Mouse (Mus musculus): Measurements from ENCODE around the gene Cd300ld5. TPM values are rescaled to one million over a fixed set of nuclear protein-coding genes. Genes with fewer than 3 reads are reported as not detected.

Gene Cd300ld5
- polyA plus RNA-seq, 1 experiment from 2014 or later = not detected

GRCm38 (mm10) chr11:115075407-115075806, 37.8 kb upstream of the Cd300ld5 start:
- WGBS (ENCODE audit: insufficient replicate concordance) = 15% methylated on average over 7 of the region's 7 CpGs
- Histone ChIP-seq H3K36me3 (replicated peaks) (no peaks in the 10 kb centered on the region), H3K4me2 (0 out of 2 replicates have a peak overlapping the region, but pooled peaks have one; percentile 7), H3K27ac (replicated peaks) (peak overlapping the region; percentile 67), H3K4me3 (replicated peaks) (no peak overlapping the region), H3K27me3 (no peaks in the 10 kb centered on the region), H3K9ac (no peak overlapping the region), H3K4me1 (replicated peaks) (0 out of 2 replicates have a peak, but pooled peaks cover 24% of the 10 kb centered on the region), H3K9me3 (replicated peaks) (no peaks in the 10 kb centered on the region)
- peak; percentile 54 for ATAC-seq (ENCODE audit: insufficient read depth)

DNA sequence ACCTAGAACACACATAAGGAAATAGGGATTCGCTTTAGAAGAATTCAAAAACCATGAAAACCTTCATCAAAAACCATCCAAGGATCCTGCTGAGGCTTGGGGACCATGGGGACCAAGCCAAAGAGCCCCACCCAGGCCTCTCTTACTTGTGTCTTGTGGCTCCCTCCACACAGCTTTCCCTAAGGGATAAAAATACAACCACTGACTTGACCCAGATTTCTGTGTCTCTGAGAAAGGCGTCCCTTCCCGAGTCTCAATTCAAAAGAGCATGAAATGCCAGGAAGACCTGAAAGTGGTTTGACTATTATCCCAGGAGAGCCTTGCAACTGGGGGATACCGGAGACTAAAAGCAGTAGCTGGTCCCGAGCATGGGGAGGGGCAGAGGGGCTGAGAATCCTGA, 35.4 kb upstream of the Cd300ld5 start:
- ATAC-seq (ENCODE audit: insufficient read depth) = no peak
- no peak overlapping the region for H3K27ac ChIP-seq (replicated peaks)
- 60% methylated on average over 5 of the region's 5 CpGs for WGBS (ENCODE audit: insufficient replicate concordance)
- no peak overlapping the region for H3K9ac ChIP-seq
- no peak overlapping the region for H3K4me2 ChIP-seq
- H3K36me3 ChIP-seq (replicated peaks) = no peaks in the 10 kb centered on the region
- no peaks in the 10 kb centered on the region for H3K9me3 ChIP-seq (replicated peaks)
- H3K4me1 ChIP-seq (replicated peaks) = 0 out of 2 replicates have a peak, but pooled peaks cover 17% of the 10 kb centered on the region
- H3K27me3 ChIP-seq = no peaks in the 10 kb centered on the region
- no peak overlapping the region for H3K4me3 ChIP-seq (replicated peaks)

- no peak for ATAC-seq (ENCODE audit: insufficient read depth)
- Histone ChIP-seq H3K27ac (replicated peaks) (no peak overlapping the region), H3K9me3 (replicated peaks) (no peaks in the 10 kb centered on the region), H3K4me3 (replicated peaks) (no peak overlapping the region), H3K9ac (no peak overlapping the region), H3K4me1 (replicated peaks) (0 out of 2 replicates have a peak, but pooled peaks cover 17% of the 10 kb centered on the region), H3K27me3 (no peaks in the 10 kb centered on the region), H3K36me3 (replicated peaks) (no peaks in the 10 kb centered on the region), H3K4me2 (peak overlapping the region; percentile 13; the same call in 1 of the 2 replicates)
- 12% methylated on average over 14 of the region's 14 CpGs for WGBS (ENCODE audit: insufficient replicate concordance)
Observed at GRCm38 (mm10) chr11:115071631-115072294, 34.2 kb upstream of the Cd300ld5 start.

DNA sequence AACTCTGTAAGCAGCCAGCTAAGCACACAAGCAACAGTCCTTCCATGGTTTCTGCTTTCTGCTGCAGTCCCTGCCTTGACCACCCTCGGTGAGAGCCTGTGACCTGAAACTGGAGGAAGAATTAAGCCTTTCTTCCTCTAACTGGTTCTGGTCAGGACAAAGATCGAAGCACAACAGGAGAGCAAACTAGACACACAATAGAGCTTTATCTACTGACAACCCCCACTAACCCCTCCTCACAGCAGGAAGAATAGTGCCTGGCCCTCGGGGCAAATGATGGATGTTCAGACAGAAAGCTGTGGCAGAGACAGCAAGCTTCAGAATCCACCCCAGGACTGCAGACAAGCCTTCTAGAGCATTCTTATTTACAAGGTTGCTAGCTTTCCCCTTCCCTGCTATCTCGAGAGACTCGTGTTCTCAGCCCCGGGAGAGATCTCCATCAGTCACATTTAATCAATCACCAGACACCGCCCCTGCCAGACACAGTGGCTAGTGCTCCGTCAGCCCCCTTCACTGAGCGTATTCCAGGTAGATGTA, 33.5 kb upstream of the Cd300ld5 start:
- no peak for ATAC-seq (ENCODE audit: insufficient read depth)
- no peak overlapping the region for H3K9ac ChIP-seq
- H3K4me2 ChIP-seq = no peak overlapping the region
- no peak overlapping the region for H3K4me3 ChIP-seq (replicated peaks)
- H3K27ac ChIP-seq (replicated peaks) = no peak overlapping the region
- H3K27me3 ChIP-seq = no peaks in the 10 kb centered on the region
- H3K4me1 ChIP-seq (replicated peaks) = 0 out of 2 replicates have a peak, but pooled peaks cover 15% of the 10 kb centered on the region
- no peaks in the 10 kb centered on the region for H3K36me3 ChIP-seq (replicated peaks)
- 10% methylated on average over 9 of the region's 9 CpGs for WGBS (ENCODE audit: insufficient replicate concordance)
- no peaks in the 10 kb centered on the region for H3K9me3 ChIP-seq (replicated peaks)

- Histone ChIP-seq H3K4me3 (replicated peaks) (no peak overlapping the region), H3K36me3 (replicated peaks) (no peaks in the 10 kb centered on the region), H3K4me1 (replicated peaks) (0 out of 2 replicates have a peak, but pooled peaks cover 7% of the 10 kb centered on the region), H3K9me3 (replicated peaks) (no peaks in the 10 kb centered on the region), H3K4me2 (no peak overlapping the region), H3K27ac (replicated peaks) (no peak overlapping the region), H3K27me3 (no peaks in the 10 kb centered on the region), H3K9ac (no peak overlapping the region)
- 36% methylated on average over 6 of the region's 6 CpGs for WGBS (ENCODE audit: insufficient replicate concordance)
- ATAC-seq (ENCODE audit: insufficient read depth) = no peak
Observed at GRCm38 (mm10) chr11:115066768-115067167, 29.2 kb upstream of the Cd300ld5 start.

DNA sequence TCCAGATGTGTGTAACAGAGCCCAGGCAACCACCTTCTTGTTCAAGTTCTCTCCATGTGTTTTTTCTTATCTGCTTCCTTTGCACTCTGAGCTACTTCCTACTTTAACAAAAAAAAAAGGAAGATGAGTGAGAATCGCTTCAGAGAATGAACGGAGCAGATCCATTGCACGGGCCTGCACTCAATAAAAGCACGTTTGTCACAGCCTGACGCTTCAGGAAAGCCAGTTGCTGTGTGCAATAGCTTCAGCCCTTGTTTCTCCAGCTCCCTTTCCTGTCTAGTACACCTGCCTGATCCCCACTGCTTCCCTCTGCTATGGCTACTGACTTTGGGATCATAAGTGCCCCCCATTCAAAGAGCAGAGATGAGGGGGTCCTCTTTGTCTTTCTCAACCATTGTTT, 24.5 kb upstream of the Cd300ld5 start, which contains the start of gene Cd300e:
TSS of gene Cd300e (minus strand) at position 101 of the 400 bp plus-strand sequence.
- 10% methylated on average over 5 of the region's 5 CpGs for WGBS (ENCODE audit: insufficient replicate concordance)
- no peaks in the 10 kb centered on the region for H3K27me3 ChIP-seq
- no peaks in the 10 kb centered on the region for H3K4me1 ChIP-seq (replicated peaks)
- no peak within 1 kb of the TSS for H3K4me3 ChIP-seq (replicated peaks)
- H3K27ac ChIP-seq (replicated peaks) = no peak within 1 kb of the TSS
- H3K9me3 ChIP-seq (replicated peaks) = no peaks in the 10 kb centered on the region
- H3K4me2 ChIP-seq = no peak within 1 kb of the TSS
- no peaks in the 10 kb centered on the region for H3K36me3 ChIP-seq (replicated peaks)
- H3K9ac ChIP-seq = no peak within 1 kb of the TSS
- ATAC-seq (ENCODE audit: insufficient read depth) = no peak

GRCm38 (mm10) chr11:115059797-115060196, 22.2 kb upstream of the Cd300ld5 start:
- Histone ChIP-seq H3K4me1 (replicated peaks) (no peaks in the 10 kb centered on the region), H3K9ac (no peak overlapping the region), H3K27ac (replicated peaks) (no peak overlapping the region), H3K4me3 (replicated peaks) (no peak overlapping the region), H3K9me3 (replicated peaks) (no peaks in the 10 kb centered on the region), H3K27me3 (no peaks in the 10 kb centered on the region; the same call in 1 of the 2 replicates), H3K4me2 (no peak overlapping the region), H3K36me3 (replicated peaks) (no peaks in the 10 kb centered on the region)
- ATAC-seq (ENCODE audit: insufficient read depth) = no peak
- WGBS (ENCODE audit: insufficient replicate concordance) = 33% methylated on average over 2 of the region's 2 CpGs

GRCm38 (mm10) chr11:115058701-115059100, 21.1 kb upstream of the Cd300ld5 start:
- Histone ChIP-seq H3K9ac (no peak overlapping the region), H3K27me3 (no peaks in the 10 kb centered on the region; the same call in 1 of the 2 replicates), H3K4me2 (no peak overlapping the region), H3K9me3 (replicated peaks) (no peaks in the 10 kb centered on the region), H3K36me3 (replicated peaks) (no peaks in the 10 kb centered on the region), H3K4me1 (replicated peaks) (no peaks in the 10 kb centered on the region), H3K27ac (replicated peaks) (no peak overlapping the region), H3K4me3 (replicated peaks) (no peak overlapping the region)
- ATAC-seq (ENCODE audit: insufficient read depth) = no peak
- WGBS (ENCODE audit: insufficient replicate concordance) = 42% methylated on average over 4 of the region's 4 CpGs

- no peak for ATAC-seq (ENCODE audit: insufficient read depth)
- no peak overlapping the region for H3K4me2 ChIP-seq
- no peak overlapping the region for H3K27ac ChIP-seq (replicated peaks)
- H3K4me1 ChIP-seq (replicated peaks) = no peaks in the 10 kb centered on the region
- no peaks in the 10 kb centered on the region for H3K36me3 ChIP-seq (replicated peaks)
- H3K9me3 ChIP-seq (replicated peaks) = no peaks in the 10 kb centered on the region
- H3K9ac ChIP-seq = no peak overlapping the region
- no peak overlapping the region for H3K4me3 ChIP-seq (replicated peaks)
- H3K27me3 ChIP-seq = no peaks in the 10 kb centered on the region; the same call in 1 of the 2 replicates
Observed at GRCm38 (mm10) chr11:115054537-115054936, 17.0 kb upstream of the Cd300ld5 start.

DNA sequence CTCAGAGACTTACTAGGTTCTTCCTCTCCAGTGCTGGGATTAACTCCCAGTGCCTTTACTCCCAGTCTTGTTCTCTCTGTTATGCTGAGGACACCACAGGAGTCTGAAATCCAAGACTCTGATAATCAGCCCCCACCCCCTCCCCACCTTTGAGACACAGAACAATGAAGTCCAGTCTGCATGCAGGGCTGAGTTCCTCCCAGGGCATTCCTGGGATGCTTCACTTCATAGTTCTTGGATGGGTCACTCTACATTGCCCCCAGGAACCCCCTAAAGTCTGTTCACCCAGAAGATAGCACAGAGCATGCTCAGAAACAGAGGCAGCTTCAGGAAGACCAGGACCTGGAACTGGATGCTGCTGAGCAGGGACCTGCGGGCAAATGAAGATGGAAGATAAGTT, 15.4 kb upstream of the Cd300ld5 start:
- 71% methylated on average over 1 of the region's 1 CpGs for WGBS (ENCODE audit: insufficient replicate concordance)
- H3K36me3 ChIP-seq (replicated peaks) = no peaks in the 10 kb centered on the region

DNA sequence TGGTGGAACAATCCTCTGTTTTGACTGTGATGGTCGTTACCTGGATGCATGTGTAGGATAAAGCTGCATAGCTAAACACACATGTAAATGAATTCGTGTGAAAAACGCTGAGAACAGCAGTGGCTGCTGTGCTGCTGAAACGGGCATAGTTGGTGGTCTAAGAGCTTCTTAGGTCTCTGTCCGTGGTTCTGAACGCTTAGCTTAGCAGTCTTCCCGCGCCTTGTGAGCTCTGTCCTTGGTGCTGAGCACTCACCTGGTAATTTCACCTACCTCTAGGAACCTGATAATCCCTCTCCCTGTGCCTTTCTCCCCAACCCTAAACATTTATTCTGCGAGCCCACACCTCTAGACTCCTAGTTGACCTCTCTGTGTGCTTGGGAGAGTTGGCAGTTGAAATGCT, 14.6 kb upstream of the Cd300ld5 start:
- ATAC-seq (ENCODE audit: insufficient read depth) = no peak
- H3K4me2 ChIP-seq = no peak overlapping the region
- H3K4me3 ChIP-seq (replicated peaks) = no peak overlapping the region
- 3% methylated on average over 9 of the region's 9 CpGs for WGBS (ENCODE audit: insufficient replicate concordance)
- H3K27ac ChIP-seq (replicated peaks) = no peak overlapping the region
- no peaks in the 10 kb centered on the region; the same call in 1 of the 2 replicates for H3K27me3 ChIP-seq
- H3K4me1 ChIP-seq (replicated peaks) = no peaks in the 10 kb centered on the region
- H3K9ac ChIP-seq = no peak overlapping the region
- H3K36me3 ChIP-seq (replicated peaks) = no peaks in the 10 kb centered on the region
- no peaks in the 10 kb centered on the region for H3K9me3 ChIP-seq (replicated peaks)

More for the DNA sequence above, 15.4 kb upstream of the Cd300ld5 start:
- H3K9me3 ChIP-seq (replicated peaks) = no peaks in the 10 kb centered on the region
- H3K9ac ChIP-seq = no peak overlapping the region
- H3K27me3 ChIP-seq = no peaks in the 10 kb centered on the region; the same call in 1 of the 2 replicates
- H3K4me3 ChIP-seq (replicated peaks) = no peak overlapping the region
- ATAC-seq (ENCODE audit: insufficient read depth) = no peak
- H3K4me1 ChIP-seq (replicated peaks) = no peaks in the 10 kb centered on the region
- H3K4me2 ChIP-seq = no peak overlapping the region
- H3K27ac ChIP-seq (replicated peaks) = no peak overlapping the region
